Mouse (Mus musculus) liver, postnatal 0 days (tissue): ENCODE measurements around the gene Zfp809.

Experiments
- CTCF ChIP-seq: sonication (generic); IDR thresholded peaks from 2 replicates; pipeline ENCODE4 v1.5.1; 2016; ENCODE audit warnings: antibody characterized with exemption, low read depth
- EP300 ChIP-seq: IDR thresholded peaks from 2 replicates; pipeline ENCODE4 v1.6.1; 2016; ENCODE audit warnings: antibody characterized with exemption, low read depth, mild to moderate bottlenecking

GRCm38 (mm10) chr9:22213785-22214194 lies 11.7 kb upstream of the Zfp809 start:
- no peak for TF ChIP-seq EP300
- TF ChIP-seq CTCF = no peak
